Mouse (Mus musculus) testis, postnatal 10 days (tissue): Measurements from ENCODE around the gene Cacna2d3.

Experiments
- DNase-seq: peaks from one replicate; pipeline ENCODE4 v3.0.0; 2021; ENCODE audit warnings: low spot score

Gene Cacna2d3

GRCm38 (mm10) chr14:29060679-29061078 lies 661.0 kb downstream of the Cacna2d3 start:
- DNase-seq = no peak

- no peak for DNase-seq
Measured at GRCm38 (mm10) chr14:29051951-29052835, 669.5 kb downstream of the Cacna2d3 start.

GRCm38 (mm10) chr14:29042355-29042754 lies 679.3 kb downstream of the Cacna2d3 start:
- DNase-seq = no peak

- DNase-seq = no peak
Measured at GRCm38 (mm10) chr14:29041498-29041897, 680.2 kb downstream of the Cacna2d3 start.

GRCm38 (mm10) chr14:29040606-29041364 lies 680.9 kb downstream of the Cacna2d3 start:
- DNase-seq = no peak

- DNase-seq = no peak
Measured at GRCm38 (mm10) chr14:29038246-29038645, 683.4 kb downstream of the Cacna2d3 start.

GRCm38 (mm10) chr14:29031858-29032395 lies 689.7 kb downstream of the Cacna2d3 start:
- DNase-seq = no peak

- DNase-seq = no peak
Measured at GRCm38 (mm10) chr14:29030519-29030918, 691.1 kb downstream of the Cacna2d3 start.

- no peak for DNase-seq
Measured at GRCm38 (mm10) chr14:29029896-29030420, 691.7 kb downstream of the Cacna2d3 start.

GRCm38 (mm10) chr14:29029107-29029469 lies 692.6 kb downstream of the Cacna2d3 start:
- DNase-seq = no peak

GRCm38 (mm10) chr14:29028391-29029106 lies 693.1 kb downstream of the Cacna2d3 start:
- no peak for DNase-seq

GRCm38 (mm10) chr14:29027276-29027675 lies 694.4 kb downstream of the Cacna2d3 start:
- DNase-seq = no peak

GRCm38 (mm10) chr14:29025335-29025734 lies 696.3 kb downstream of the Cacna2d3 start:
- DNase-seq = no peak

- DNase-seq = no peak
Measured at GRCm38 (mm10) chr14:29023246-29023645, 698.4 kb downstream of the Cacna2d3 start.

- no peak for DNase-seq
Measured at GRCm38 (mm10) chr14:29021295-29021694, 700.4 kb downstream of the Cacna2d3 start.

GRCm38 (mm10) chr14:29018316-29019000 lies 703.2 kb downstream of the Cacna2d3 start:
- DNase-seq = no peak

GRCm38 (mm10) chr14:29017883-29018282 lies 703.8 kb downstream of the Cacna2d3 start, which contains the start of gene Lrtm1:
Lrtm1 (plus strand) TSS chr14:29018208.
- DNase-seq = no peak

GRCm38 (mm10) chr14:29015896-29016295 lies 705.8 kb downstream of the Cacna2d3 start:
- no peak for DNase-seq

GRCm38 (mm10) chr14:29014680-29015079 lies 707.0 kb downstream of the Cacna2d3 start:
- DNase-seq = no peak

- no peak for DNase-seq
Measured at GRCm38 (mm10) chr14:29013161-29013560, 708.5 kb downstream of the Cacna2d3 start.

GRCm38 (mm10) chr14:29009644-29010043 lies 712.0 kb downstream of the Cacna2d3 start:
- no peak for DNase-seq
